Mouse (Mus musculus): ENCODE measurements at regions not wholly inside any gene's neighbourhood (a gene's known extent, or its start where the extent isn't known, plus 50 kb on each side); places are given as distances from the start of the nearest gene placed in this dataset.

GRCm38 (mm10) chr1:36014372-36014771 is 53.8 kb upstream of the Hs6st1 start:
- no peak overlapping the region for H3K27ac ChIP-seq (ENCODE audit: low read depth, low read length)
- H3K9ac ChIP-seq = no peak overlapping the region
- ATAC-seq (no peak), DNase-seq (no peak)
- no peak overlapping the region for H3K4me3 ChIP-seq (ENCODE audit: low read depth, low read length)
- H3K4me1 ChIP-seq (ENCODE audit: insufficient read depth) = no peaks in the 10 kb centered on the region; the same call in 1 of the 2 replicates
- H3K36me3 ChIP-seq (ENCODE audit: insufficient read depth) = no peaks in the 10 kb centered on the region
- H3K27me3 ChIP-seq (ENCODE audit: insufficient read depth, low read length) = no peaks in the 10 kb centered on the region
- TF ChIP-seq CTCF (IDR thresholded peaks at IDR 0.05; ENCODE audit: low read depth) = no peak
- H3K4me2 ChIP-seq (ENCODE audit: low read depth) = no peak overlapping the region
- H3K9me3 ChIP-seq (ENCODE audit: low read length) = no peaks in the 10 kb centered on the region
- WGBS = 66% methylated on average over 7 of the region's 7 CpGs

DNA sequence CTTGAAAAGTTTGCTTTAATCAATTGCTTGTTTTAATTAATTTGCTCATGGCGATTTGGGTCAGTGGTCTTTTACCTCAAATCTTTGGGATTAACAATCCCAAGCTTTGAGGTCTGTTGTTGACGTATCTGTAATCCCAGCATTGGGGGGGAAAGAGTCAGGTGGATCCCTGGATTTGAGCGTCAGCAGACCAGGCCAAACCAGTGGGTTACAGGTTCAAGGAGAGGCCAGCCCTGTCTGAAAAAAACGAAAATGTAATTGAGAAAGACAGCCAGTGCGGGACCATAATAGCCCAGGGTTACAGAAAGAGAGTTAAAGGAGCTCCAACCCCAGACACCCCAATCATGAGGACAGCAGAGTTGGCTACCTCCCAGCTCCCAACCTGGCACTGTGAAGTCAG is 53.0 kb upstream of the Hs6st1 start:
- H3K27me3 ChIP-seq (ENCODE audit: insufficient read depth, low read length) = no peaks in the 10 kb centered on the region
- H3K4me1 ChIP-seq (ENCODE audit: insufficient read depth) = no peaks in the 10 kb centered on the region; the same call in 1 of the 2 replicates
- DNase-seq = no peak
- H3K27ac ChIP-seq (ENCODE audit: low read depth, low read length) = no peak overlapping the region
- ATAC-seq = no peak
- WGBS = 84% methylated on average over 5 of the region's 5 CpGs
- no peaks in the 10 kb centered on the region for H3K9me3 ChIP-seq (ENCODE audit: low read length)
- H3K36me3 ChIP-seq (ENCODE audit: insufficient read depth) = no peaks in the 10 kb centered on the region
- no peak for TF ChIP-seq CTCF (IDR thresholded peaks at IDR 0.05; ENCODE audit: low read depth)
- H3K9ac ChIP-seq = no peak overlapping the region
- H3K4me3 ChIP-seq (ENCODE audit: low read depth, low read length) = no peak overlapping the region
- H3K4me2 ChIP-seq (ENCODE audit: low read depth) = no peak overlapping the region

DNA sequence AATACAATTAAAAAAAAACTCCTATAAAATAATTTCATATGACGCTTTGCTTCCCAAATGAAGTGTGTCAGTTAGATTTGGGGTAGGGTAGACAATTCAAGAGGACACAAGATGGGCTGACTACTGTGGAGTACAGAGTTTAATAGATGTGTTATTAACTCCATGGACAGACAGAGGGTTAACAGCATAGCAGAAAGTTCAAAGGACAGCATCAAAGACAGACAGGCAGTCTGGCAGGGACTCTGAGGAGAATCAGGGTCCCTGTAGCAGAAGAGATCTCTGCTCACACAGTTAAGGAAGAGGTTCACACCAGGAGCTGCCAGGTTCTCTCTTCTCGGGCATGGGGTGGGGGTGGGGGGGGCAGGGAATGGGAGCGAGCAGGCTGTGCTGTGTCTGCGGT is 51.6 kb upstream of the Hs6st1 start:
- Histone ChIP-seq H3K27me3 (ENCODE audit: insufficient read depth, low read length) (no peaks in the 10 kb centered on the region), H3K9ac (no peak overlapping the region), H3K27ac (ENCODE audit: low read depth, low read length) (no peak overlapping the region), H3K9me3 (ENCODE audit: low read length) (no peaks in the 10 kb centered on the region), H3K4me2 (ENCODE audit: low read depth) (no peak overlapping the region), H3K4me3 (ENCODE audit: low read depth, low read length) (no peak overlapping the region), H3K4me1 (ENCODE audit: insufficient read depth) (no peaks in the 10 kb centered on the region; the same call in 1 of the 2 replicates), H3K36me3 (ENCODE audit: insufficient read depth) (no peaks in the 10 kb centered on the region)
- ATAC-seq (no peak), DNase-seq (no peak)
- TF ChIP-seq CTCF (IDR thresholded peaks at IDR 0.05; ENCODE audit: low read depth) = no peak
- WGBS = 32% methylated on average over 4 of the region's 4 CpGs

DNA sequence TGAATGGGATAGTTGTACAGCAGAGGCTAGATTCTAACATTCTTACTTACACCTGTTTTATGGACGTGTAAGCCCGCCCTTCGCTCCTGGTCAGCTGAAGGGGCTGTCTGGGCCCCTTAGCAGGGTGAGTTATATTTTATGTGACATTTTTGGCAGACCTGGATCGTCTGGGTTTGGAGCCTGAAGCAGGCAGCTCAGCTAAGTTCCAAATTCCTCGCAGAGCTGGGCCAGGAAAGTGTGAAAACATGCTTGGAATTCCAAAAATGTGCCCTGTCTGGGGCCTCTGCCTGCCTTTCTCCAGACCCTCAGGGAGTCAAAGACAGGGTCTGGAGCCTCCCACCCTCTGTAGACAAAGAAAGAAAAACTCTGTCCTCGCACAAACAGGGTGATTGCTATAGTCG is 51.1 kb upstream of the Hs6st1 start:
- ATAC-seq = no peak
- H3K36me3 ChIP-seq (ENCODE audit: insufficient read depth) = no peaks in the 10 kb centered on the region
- H3K9ac ChIP-seq = no peak overlapping the region
- H3K4me2 ChIP-seq (ENCODE audit: low read depth) = no peak overlapping the region
- H3K27ac ChIP-seq (ENCODE audit: low read depth, low read length) = no peak overlapping the region
- no peaks in the 10 kb centered on the region for H3K9me3 ChIP-seq (ENCODE audit: low read length)
- no peak overlapping the region for H3K4me3 ChIP-seq (ENCODE audit: low read depth, low read length)
- no peak for DNase-seq
- no peaks in the 10 kb centered on the region; the same call in 1 of the 2 replicates for H3K4me1 ChIP-seq (ENCODE audit: insufficient read depth)
- WGBS = 17% methylated on average over 7 of the region's 7 CpGs
- H3K27me3 ChIP-seq (ENCODE audit: insufficient read depth, low read length) = no peaks in the 10 kb centered on the region
- TF ChIP-seq CTCF (IDR thresholded peaks at IDR 0.05; ENCODE audit: low read depth) = no peak

GRCm38 (mm10) chr1:36017656-36018055 is 50.5 kb upstream of the Hs6st1 start:
- TF ChIP-seq CTCF (IDR thresholded peaks at IDR 0.05; ENCODE audit: low read depth) = no peak

More at GRCm38 (mm10) chr1:36017656-36018055, 50.5 kb upstream of the Hs6st1 start:
- no peak overlapping the region for H3K4me2 ChIP-seq (ENCODE audit: low read depth)
- no peak overlapping the region for H3K9ac ChIP-seq
- no peak overlapping the region for H3K27ac ChIP-seq (ENCODE audit: low read depth, low read length)
- 54% methylated on average over 3 of the region's 3 CpGs for WGBS
- ATAC-seq (no peak), DNase-seq (no peak)
- no peaks in the 10 kb centered on the region for H3K36me3 ChIP-seq (ENCODE audit: insufficient read depth)
- H3K4me3 ChIP-seq (ENCODE audit: low read depth, low read length) = no peak overlapping the region
- no peaks in the 10 kb centered on the region for H3K27me3 ChIP-seq (ENCODE audit: insufficient read depth, low read length)
- H3K4me1 ChIP-seq (ENCODE audit: insufficient read depth) = no peaks in the 10 kb centered on the region; the same call in 1 of the 2 replicates
- H3K9me3 ChIP-seq (ENCODE audit: low read length) = no peaks in the 10 kb centered on the region
